Mouse (Mus musculus): ENCODE data around the gene Stambpl1.

Gene Stambpl1

DNA sequence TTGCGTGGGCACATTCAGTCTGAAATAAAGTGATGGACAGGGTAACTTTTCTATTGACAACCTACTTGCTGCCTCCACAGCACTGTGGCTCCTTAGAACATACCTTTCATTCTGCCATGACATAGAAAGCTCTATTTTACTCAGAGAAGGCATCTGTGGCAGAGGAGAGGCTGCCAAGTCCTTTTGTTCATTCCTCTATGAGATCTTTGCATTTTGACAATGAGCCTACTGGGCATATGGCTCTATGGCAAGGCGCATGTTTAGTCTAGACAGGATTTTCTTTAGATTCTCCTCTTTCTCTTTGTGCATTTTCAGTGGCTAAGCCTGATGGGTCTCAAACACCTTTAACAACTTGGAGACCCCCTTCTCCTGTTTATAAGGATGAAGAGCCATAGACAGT lies 45.7 kb downstream of the Stambpl1 start:
- no peak for DNase-seq (ENCODE audit: low read depth, low spot score)

DNA sequence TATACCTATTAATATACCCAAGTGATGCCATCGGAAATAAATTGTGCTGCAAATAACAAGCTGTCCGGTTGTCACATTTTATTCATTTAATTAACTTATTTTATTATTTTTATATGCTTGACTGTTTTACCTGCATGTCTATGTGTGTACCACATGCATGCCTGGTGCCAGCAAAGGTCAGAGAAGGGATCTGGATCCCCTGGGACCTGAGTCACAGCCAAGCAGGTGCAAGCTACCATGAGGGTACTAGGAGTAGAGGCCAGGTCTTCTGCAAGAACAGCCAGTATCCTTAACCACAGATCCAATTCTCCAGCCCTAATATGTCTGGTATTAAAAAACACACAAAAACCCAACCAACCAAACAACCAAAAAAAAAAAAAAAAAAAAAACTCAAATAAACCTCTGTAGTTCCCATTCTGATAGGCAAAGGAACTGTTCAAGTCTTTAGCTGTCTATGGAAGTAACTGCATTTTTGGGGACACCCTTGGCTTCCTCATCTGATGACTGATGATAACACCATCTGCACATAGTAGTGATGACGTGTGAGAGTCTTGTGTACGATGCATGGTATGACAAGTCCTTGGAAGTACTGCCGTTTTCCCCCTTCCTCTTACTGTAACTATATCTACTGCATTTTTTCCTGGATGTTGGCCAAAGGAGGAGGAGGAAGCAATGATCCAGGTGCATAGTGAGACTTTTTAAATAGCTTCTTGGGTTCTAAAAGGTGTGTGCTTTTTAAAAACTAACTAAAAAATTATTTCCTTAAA lies 48.4 kb downstream of the Stambpl1 start:
- DNase-seq (ENCODE audit: low read depth, low spot score) = no peak

DNA sequence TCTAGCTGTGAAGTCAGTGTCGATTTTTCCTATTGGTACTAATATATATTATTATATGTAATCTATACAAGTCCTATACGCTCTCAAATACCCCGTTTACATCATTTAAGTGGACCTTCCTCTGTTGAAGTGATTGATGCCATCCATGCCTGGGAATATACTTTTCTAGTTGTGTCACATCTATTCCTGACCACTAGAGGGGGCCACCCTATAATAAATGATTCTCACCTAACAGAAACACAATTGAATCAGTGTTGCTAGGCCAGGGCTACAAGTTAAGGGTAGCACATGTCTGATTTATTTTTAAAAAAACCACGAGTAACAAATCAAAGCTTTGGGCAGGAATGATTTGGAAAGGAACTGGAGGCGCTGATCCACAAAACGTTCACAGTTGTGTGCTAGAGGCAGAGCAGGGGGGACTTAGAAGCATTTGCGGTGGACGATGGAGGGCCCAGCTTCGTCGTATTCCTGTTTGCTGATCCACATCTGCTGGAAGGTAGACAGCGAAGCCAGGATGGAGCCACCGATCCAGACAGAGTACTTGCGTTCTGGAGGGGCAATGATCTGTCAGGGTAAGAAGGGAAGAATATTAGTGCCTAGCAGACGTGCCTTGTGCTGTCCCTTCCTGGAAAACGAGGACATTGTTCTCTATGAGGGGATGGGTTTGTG lies 49.4 kb downstream of the Stambpl1 start:
- DNase-seq (ENCODE audit: low read depth, low spot score) = peak; percentile 54

DNA sequence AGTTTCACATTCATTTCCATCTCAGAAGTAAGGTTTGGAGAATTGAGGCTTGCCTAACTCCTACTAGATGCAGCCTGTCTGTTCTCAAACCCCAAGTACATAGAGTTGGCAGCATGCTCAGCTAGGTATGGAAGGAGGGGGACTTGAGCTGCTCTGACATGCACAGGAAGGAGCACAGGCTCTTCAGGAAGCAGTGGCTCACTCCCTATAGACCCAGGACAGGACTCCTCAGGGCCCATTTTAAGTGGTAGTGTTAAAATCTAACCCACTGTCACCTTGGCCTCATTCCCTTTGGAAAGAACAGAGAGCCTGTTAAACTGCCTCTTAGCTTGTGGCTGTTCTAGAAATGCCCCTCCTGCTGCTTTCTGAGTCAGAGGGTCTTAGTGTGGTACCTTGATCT lies 50.9 kb downstream of the Stambpl1 start:
- no peak for DNase-seq (ENCODE audit: low read depth, low spot score)

DNA sequence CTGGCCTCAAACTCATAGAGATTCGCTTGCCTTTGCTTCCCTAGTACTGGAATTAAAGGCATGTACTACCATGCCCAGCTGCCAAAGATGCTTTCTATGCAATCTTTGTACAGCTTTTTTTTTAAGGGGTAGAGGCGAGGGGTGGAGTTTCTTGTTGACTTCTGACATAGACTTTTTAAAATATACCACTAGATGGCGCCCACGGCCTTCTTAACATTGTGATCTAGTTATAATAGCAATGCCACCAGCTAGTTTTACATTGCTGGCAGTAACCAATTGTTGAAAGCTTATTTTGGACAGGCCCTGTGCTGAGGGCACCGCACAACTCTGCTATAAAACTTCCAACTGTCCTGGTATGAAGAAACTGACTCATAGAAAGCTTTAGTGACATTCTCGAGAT lies 52.0 kb downstream of the Stambpl1 start:
- DNase-seq (ENCODE audit: low read depth, low spot score) = peak; percentile 81

DNA sequence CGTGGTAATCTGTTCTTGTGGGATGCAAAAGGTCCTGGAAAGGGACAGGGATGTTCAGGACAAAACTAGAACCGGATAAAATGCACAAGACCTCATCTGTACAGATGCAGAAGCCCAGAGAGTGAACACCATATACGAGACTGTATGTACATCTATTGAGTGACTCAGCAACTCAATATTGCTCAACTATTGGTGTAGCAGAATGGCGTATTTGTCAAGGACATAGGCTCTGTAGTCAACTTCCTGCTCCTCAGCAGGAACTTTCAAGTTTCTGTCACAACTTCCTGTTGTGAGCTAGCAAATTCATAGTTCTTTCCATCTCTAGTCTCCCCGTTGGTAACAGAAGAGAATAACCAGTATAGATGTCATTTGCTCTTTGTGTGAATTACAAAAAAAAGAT lies 56.5 kb downstream of the Stambpl1 start:
- DNase-seq (ENCODE audit: low read depth, low spot score) = no peak

DNA sequence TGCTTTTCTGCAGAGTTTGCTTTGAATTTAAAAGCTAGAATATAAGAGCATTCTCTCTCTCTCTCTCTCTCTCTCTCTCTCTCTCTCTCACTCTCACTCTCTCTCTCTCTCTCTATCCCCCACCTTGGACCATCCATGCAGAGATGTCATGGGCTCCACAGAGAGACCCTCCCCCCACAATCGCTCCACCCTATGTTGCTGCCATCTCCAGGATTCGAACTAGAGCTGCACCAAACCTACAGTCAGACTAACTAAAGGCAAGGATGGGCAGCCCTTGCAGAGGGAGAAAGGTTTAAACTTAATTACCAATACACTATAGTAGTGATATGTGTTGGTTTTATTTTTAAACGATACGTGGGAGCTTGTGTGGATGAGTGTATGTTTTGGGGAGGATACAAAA lies 58.6 kb downstream of the Stambpl1 start:
- no peak for DNase-seq (ENCODE audit: low read depth, low spot score)

DNA sequence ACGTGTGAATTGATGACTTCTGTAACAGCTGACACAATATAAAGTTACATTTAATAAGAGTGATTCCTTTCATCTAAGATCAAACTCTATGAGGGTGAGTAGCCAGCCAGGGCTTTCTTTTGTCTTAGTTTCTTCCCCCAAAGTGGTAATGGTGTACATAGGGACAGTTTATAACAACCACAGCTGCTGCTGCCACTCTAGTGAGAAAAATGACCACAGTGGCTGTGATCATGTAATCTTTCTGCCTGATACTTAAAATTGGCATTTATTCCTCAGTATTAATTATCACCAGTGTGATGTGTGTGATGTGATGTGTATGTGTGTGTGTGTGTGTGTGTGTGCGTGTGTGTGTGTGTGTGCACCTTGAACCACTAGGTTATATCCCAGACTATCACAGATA lies 59.9 kb downstream of the Stambpl1 start:
- DNase-seq (ENCODE audit: low read depth, low spot score) = no peak

DNA sequence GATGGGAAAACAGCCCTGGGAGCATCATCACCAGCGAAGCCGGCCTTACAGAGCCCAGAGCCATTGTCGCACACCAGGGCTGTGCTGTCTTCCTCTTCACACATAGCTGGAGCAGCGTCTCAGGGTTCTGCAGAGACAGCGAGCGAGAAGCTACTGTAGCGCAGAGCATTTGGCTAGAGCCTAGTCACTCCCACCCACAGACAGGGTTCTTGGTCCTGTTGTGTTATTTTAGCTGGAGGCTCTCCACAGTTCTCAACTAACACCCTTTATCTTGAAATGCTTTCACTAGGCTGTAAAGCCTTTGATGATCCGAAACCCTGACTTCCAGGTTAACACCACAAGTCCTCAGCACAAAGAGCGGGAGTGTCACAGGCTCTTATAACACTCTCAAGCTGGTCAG lies 60.4 kb downstream of the Stambpl1 start:
- no peak for DNase-seq (ENCODE audit: low read depth, low spot score)

DNA sequence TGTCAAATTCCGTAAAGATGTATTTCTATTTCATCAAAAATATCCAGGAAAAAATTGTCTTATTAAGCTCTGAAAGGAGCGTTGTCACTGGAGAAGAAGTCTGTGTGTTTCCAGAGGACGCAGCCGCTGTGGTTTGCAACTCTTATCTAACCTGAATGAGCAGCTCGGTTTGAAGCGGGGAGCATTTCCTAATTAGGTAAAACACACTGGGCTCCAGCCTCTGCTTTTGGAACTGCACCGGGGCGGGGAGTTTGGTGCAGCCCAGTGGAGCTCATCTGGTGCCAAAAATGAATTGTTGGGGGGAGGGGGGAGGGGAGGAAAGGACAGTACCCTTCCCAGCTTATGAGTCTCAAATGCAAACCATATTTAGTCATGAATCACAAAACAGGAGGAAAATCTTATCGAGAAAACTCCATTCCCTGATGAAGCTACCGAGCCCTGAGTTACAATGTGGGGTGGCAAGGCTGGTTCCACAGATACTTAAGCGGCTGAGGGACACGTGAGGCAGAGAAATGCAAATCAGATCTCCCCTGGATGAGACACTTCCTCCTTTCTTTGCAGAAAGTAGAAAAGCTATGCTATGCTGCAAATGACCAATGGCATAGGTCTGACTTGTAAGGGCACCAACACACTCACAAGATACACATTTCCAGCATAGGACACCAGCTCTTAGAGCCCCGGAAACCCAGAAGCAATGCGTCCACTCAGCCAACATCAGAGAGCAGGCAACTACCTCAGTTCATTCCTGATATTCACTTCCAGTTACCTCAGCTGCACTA lies 62.3 kb downstream of the Stambpl1 start:
- DNase-seq (ENCODE audit: low read depth, low spot score) = peak; percentile 88

DNA sequence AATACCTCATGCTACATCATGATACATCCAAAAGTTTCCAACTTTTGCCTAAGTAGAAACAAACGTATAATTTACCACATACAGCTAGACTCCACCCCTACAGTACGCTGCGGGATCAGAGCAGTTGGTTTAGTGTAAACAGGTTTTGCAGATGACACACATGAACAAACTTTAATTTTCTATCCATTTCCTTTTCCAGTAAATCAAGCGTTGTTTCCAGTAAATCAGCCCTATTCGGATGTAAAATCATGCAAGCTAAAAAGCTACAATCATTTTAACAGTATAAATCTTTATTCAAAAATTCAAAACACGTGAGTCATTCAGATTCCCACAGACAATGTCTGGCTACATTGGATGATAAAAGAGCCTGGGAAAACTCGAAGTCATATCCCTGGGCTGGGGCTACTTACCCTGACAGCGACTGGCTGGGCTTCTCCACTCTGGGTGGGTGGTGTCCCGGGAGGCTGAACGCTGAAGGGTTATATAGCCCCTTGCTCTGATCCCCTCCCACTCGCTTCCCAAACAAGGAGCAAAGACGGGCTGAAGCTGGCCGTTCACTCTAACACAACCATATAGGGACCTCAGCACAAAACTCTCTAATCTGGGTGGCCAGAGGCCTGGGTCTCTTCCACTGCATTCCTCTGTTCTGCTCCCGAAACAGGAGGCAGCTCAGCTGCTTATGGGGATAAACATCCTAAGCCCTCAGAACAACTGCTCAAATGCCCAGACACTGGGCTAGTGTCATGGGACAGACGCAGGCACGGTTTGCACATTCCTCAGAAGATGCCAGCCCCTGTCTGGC lies 63.1 kb downstream of the Stambpl1 start, which contains the start of gene Acta2:
Gene Acta2, minus strand, starts transcription at position 711 of the 802 bp plus-strand sequence.
- DNase-seq (ENCODE audit: low read depth, low spot score) = no peak

DNA sequence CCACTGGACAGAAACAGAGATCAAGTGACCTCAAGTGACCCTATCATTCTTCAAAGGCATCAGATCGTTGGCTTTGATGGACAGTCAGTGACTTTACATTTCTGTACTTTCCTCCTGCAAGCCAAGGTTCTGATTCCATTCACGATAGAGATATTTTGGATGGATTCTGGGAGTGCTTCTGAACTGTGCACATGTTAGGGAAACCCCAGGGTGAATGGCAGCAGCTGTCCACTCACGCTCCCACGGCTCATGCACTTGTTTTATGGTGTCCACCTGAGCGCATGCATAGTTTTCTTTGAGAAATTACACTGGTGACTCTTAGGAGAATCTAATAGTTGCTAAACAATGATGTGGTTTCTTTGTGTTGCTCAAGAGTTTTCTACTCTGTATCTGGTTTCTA lies 64.1 kb downstream of the Stambpl1 start:
- DNase-seq (ENCODE audit: low read depth, low spot score) = no peak

DNA sequence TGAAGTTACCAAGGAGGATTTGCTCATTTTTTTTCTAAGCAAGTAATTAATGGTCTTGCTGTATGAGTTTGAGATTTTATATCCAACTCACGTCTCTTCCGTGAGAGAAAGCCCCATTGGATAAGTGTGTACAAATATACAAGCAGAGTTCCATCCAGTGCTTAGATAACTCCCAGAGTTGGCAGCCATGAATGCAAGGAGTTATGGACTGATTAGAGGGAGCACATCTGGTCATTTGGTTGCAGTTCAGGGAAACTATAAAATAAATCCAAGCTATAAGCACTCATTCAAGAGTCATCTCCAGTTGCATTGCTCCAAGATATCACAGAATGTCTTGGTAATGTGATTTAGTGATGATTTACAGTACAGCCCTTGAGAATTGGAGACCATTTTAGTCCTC lies 64.9 kb downstream of the Stambpl1 start:
- DNase-seq (ENCODE audit: low read depth, low spot score) = no peak

DNA sequence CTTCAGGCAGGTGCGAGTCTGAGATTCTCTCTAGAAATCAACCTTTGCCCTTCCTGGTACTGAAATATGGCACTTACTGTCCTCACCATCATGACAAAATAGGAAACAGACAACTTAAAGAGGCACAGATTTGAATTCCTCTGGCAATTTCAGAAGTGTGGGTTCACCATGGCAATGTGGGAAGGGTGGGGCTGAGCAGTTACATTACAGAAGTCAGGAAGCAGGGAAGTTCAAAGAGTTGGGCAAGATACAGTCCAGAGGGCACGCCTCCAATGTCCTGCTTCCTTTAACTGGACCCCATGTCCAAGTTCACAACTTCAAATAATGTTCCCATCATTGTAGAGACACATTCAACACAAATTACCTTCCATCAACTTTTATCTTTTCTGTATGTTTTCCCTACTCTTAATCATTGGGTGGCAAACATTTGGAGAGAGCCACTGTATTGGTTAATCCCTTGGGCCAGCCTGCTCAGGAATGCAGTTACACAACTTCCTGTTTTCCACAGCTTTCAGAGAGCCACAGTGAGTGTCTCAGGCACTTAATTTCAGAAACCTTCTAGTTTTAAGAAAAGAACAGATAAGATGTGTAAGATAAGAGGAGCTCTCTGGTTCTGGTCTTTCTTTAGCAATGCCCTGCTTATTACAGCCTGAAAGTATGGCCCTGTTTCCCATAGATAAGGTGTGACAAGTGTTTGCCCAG lies 70.4 kb downstream of the Stambpl1 start:
- no peak for DNase-seq (ENCODE audit: low read depth, low spot score)

DNA sequence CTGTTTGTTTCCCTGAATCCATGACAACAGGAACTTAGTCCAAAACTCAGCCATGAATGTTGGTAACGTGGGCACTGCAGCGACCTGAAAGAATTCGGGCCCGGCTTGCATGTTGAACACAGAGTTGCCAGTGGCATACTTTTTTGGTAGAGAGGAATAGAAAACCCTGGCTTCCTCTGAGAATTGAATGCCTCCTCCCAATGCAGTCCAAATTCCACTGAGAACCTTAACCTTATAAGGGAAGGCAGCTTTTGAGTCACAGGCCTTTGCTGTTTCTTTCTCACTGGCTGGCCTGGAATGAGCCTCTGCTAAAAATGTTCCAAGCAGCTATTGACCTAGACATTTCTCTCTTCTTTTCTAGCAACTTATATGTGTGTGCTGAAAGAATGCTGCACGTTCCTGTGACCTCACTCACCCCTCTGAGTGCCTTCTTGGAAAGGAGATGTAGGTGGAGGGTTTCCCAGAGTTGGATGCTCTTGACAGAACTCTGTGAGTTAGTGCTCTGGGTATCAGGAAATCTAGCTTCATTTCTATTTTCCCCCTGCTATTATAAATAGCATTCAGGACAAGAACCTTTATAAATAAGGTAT lies 73.7 kb downstream of the Stambpl1 start:
- DNase-seq (ENCODE audit: low read depth, low spot score) = no peak

DNA sequence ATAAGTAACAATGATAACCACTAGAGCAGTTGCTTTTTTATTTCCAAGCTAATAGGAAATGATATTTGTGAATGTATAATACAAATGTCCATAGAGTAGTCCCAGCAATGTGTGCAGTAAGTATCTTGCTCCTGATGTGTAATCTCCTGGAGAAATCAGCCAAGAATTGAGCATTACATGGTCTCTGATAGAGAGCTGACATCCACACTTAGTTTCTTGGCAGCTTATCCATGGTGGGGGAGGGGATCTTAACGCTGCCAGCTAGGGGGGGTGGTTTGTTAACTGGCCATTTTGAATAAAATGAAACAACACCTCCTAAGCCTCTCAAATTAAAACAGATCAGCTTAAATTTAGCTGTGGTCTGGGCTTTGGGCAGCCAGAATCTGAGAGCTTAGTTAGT lies 77.0 kb downstream of the Stambpl1 start:
- DNase-seq (ENCODE audit: low read depth, low spot score) = no peak

DNA sequence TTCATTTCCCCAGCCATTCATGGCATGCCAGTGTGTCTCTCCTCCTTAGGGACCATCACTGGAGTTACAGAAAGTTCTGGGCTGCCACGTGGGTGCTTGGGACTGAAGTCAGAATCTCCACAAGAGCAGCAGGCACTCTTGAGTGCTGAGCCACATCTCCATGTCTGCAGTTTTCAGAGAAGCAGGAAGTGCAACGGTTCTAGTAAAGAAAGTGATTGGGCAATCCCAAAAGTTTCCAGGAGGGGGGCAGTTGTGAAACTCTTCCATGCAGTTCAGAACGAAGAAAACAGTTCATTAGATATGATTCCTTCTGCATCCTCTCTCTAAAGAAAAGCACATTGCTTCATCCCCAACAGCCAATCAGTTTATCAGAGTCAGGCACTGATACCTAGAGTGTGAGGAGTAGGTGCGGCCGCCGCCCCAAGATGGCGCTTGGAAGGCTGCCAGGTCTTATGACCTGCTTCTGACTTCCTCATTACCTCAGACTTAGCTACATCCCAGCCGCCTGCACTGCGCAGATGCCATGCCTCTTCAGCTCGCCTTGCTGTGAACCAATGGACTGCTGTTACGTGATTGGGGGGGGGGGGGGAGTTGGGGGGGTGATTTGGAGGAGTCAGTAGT lies 78.2 kb downstream of the Stambpl1 start:
- DNase-seq (ENCODE audit: low read depth, low spot score) = no peak

DNA sequence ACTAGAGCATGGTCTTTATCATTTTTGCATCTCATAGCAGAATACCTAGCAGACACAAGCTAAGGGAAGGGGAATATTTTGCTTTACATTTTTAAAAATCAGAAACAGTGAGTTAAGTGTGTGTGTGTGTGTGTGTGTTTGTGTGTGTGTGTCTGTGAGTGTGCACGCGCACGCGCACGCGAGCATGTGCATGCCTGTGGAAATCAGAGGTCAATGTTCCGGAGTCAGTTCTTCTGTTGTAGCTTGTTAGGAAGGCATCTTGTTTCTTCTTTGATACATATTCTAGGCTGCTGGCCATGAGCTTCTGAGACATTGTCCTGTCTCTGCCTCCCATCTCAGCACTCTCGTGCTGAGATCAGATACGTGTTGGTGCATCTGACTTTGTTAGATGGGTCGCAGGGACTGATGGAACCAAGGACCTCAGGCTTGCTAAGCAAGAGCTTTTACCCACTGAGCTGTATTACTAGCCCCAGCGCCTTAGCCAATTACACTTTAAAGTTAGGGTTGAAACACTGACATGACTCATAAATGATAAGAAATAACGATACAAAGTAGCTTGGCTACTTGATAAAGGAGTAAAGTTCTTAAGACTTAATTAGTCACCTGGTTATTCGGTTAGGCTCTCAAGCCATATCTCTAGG lies 78.9 kb downstream of the Stambpl1 start:
- DNase-seq (ENCODE audit: low read depth, low spot score) = no peak

DNA sequence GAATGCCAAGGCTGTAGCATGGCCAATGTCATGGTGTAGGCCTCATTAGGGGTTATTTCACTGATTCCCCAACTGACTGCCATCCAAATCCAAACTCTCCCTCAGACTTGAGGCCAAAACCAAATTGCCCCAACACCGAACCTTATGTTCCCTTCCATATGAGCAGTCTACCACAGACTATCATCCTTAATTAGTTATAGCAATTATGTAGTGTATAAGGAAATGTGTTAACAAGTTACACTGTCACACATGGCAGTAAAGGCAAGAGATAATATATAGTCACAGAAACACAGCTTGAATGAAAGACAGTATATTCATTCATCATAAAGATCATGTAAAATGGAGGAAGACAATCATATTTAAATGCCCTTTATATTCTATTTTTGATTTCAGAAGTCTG lies 81.0 kb downstream of the Stambpl1 start:
- DNase-seq (ENCODE audit: low read depth, low spot score) = no peak

DNA sequence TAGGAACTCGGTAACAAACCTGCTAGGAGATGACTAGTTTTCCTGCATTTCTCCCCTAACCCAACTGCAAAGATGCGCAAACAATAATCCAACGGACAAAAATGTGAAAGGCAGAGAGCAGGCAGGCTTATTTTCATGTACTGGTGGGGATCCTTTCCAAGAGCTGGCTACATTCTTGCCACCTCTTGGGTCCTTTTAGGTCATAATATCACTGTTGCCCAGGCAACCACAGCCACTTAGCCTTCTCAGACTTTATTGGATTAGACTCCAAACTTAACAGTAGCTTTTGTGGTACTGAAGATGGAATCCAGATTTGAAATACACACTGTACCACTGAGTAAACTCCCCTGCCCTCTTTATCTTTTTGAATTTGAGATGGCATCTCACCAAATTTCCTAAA lies 86.0 kb downstream of the Stambpl1 start:
- DNase-seq (ENCODE audit: low read depth, low spot score) = no peak

Data from A20 (cell line).